Mouse (Mus musculus): ENCODE data around the gene Gfra4. TPM values are rescaled to one million over a fixed set of nuclear protein-coding genes. Genes with fewer than 3 reads are reported as not detected.
A peak's percentile ranks its signal among the peaks of the same experiment; 100 is the strongest.

The Gfra4 gene
- total RNA-seq (2021), result 10 to 100 TPM; 53.5 to 65.7 TPM

- DNase-seq (ENCODE audit: low spot score in 2 of 2), result no peak
- intact Hi-C loops (cut with DNase I), result no loop called here
Measured at GRCm38 (mm10) chr2:131042988-131043387, at the start of gene Gfra4. Gene Gfra4 (minus strand): TSS chr2:131043088.

- DNase-seq (ENCODE audit: low spot score in 2 of 2), result no peak
- intact Hi-C loops (cut with DNase I), result loop anchor here (10.0 kb wide), 1 partner anchor 434 kb away; no protein-coding TSS in a partner anchor
Measured at GRCm38 (mm10) chr2:131090852-131091251, 48.0 kb upstream of the Gfra4 start.

DNA sequence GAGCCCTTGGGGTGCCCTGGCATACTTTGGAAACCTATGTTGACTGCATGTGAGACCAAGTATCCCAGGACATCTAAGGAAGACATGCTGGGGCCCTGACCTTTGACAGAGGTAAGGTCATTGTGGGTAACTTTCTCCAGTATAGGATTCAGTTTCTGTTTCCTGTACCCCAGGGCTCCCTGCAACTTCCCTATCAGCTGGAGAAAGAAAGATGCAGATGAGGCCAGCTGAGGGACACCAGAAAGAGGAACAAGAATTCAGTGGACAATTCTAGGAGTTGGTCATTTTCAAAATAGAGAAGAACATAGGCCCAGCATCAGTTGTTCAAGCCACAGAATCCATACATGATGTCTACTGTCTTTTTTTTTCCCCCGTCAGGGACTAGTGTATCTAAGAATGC lies 46.7 kb upstream of the Gfra4 start:
- intact Hi-C loops (cut with DNase I), result loop anchor here (10.0 kb wide), 1 partner anchor 435 kb away; no protein-coding TSS in a partner anchor
- no peak for DNase-seq (ENCODE audit: low spot score in 2 of 2)

DNA sequence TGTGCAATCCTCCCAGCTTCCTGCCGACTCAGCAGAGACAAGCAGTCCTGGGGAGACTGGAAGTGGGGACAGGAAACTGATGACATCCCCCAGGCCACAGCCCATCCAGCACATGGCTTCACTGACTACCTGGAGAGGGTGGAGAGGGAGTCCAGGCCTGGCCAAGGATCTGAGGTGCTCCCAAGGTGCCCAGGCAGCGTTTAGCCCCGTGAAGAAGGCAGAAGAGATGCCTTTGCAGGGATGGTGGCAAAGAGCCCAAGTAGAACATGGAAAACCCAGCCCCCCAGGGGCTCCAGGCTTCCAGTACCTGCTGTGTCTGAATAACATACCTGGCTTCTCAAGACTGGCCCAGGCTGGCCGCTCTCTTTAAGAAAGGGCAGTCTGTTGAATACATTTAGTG lies 45.7 kb upstream of the Gfra4 start:
- intact Hi-C loops (cut with DNase I), result no loop called here
- DNase-seq (ENCODE audit: low spot score in 2 of 2), result no peak

DNA sequence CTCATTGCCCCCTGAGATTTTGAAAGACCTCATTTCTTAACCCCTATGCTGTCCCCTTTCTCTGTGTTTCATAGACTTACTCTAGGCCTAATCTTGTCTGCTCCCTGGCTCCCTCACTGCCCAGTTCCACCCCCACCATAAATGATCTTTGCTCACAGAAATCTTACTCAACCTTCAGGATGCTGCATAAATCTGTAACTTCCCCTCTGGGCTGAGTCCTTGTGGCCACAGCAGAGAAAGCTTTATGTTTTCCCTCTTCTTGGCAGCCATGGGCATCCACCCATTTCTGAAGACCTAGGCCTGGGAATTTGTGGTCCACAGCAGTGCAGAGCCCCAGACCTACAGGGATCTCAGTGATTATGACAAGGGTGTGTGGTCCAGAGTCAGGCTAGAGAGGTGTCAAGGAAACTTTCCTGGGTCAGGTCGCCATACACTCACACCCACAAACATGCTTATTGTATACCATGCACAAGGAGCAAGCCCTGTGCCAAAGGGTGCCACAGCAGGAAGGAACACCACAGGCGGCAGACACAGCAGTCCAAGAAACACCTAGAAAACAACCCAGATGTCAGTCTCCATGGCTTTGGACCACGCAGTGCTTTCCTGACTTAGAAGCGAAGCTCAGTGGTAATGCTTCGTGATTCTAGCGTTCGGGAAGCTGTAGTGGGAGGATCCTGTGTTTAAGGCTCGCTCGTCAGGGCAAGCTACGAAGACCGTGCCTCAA lies 43.9 kb upstream of the Gfra4 start, which contains the start of gene Siglec1:
Siglec1 (minus strand) TSS at position 99 of the 724 bp plus-strand sequence.
- no peak for DNase-seq (ENCODE audit: low spot score in 2 of 2)
- intact Hi-C loops (cut with DNase I), result no loop called here

DNA sequence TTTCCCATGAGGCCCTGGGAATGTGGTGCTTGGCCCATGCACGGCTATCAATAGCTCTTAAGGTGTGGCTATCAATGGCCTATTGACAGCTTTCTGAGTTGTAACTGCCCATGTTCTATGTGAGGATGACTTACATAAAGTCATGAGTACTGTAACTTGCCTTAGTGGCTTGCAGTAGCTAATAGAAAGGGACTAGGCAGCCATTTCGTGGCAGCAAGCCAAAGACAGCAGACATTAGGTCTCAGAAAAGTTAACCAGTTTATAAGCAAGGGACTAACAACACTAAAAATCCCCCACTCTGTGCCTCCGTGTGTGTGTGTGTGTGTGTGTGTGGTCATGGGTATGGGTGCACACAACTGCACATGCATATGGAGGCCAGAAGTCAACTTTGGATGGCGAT lies 41.3 kb upstream of the Gfra4 start:
- DNase-seq (ENCODE audit: low spot score in 2 of 2), result no peak
- intact Hi-C loops (cut with DNase I), result no loop called here

DNA sequence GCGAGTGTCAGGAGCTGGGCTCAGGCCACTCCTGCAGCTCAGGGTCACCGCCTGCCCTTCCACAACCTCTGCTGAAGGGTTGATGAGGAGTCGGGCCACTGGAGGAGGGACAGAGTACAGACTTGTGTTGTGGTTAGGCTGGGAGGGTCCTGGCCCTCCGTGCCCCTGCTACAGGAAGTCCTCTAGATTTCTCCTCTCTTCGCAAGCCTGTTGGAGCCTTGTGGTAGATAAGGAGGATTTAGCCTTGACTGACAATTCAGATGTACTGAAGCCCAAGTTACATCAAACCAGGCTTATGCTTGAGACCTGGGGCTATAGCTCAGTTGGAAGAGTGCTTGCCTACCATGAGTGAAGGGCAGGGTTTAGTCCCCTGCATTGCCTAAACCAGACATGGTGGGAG lies 37.6 kb upstream of the Gfra4 start:
- DNase-seq (ENCODE audit: low spot score in 2 of 2), result no peak
- intact Hi-C loops (cut with DNase I), result no loop called here

DNA sequence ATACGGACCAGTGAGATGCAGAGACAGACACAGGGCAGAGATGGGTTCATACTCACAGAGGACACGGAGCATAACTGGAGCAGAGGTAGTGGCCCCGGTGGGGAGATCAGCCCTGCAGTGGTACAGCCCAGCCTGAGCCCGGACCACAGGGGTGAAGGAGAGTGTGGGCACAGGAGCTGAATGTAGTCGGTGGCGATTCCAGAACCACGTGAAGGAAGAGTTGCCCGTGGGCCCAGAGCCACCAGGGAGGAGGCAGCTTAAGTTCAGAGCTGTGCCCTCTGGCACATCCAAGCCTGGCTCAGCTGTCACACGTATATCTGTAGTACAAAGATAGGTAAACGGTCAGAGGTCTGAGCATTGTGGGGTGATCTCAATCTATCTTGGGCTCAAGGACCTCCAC lies 29.6 kb upstream of the Gfra4 start:
- intact Hi-C loops (cut with DNase I), result no loop called here
- DNase-seq (ENCODE audit: low spot score in 2 of 2), result no peak

- intact Hi-C loops (cut with DNase I), result no loop called here
- no peak for DNase-seq (ENCODE audit: low spot score in 2 of 2)
Measured at GRCm38 (mm10) chr2:131067481-131067880, 24.6 kb upstream of the Gfra4 start.

DNA sequence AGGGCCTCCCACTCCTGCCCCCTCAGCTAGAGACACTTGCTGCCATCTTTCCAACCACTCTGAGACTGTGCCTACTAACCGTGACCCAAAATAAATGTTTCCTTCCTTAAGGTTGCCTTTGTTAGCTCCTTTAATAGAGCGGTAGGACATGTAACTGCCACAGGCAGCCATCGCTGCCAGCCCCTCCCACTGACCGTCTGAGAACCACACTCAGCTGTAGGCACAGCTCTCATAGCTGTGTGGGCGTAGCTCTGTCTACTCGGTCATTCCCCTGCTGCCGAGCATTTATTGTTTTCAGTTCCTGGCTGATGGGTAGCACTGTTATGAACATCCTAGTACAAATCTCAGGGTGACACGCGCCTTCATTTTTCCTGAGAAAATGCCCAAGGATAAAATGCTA lies 23.5 kb upstream of the Gfra4 start:
- DNase-seq (ENCODE audit: low spot score in 2 of 2), result peak in 1 of 2 experiments; percentile 39
- intact Hi-C loops (cut with DNase I), result no loop called here

- intact Hi-C loops (cut with DNase I), result no loop called here
- DNase-seq (ENCODE audit: low spot score in 2 of 2), result no peak
Measured at GRCm38 (mm10) chr2:131063404-131063864, 20.5 kb upstream of the Gfra4 start, which contains the start of gene Adam33. Gene Adam33 (minus strand): TSS chr2:131063814.

- intact Hi-C loops (cut with DNase I), result no loop called here
- DNase-seq (ENCODE audit: low spot score in 2 of 2), result no peak
Measured at GRCm38 (mm10) chr2:131061607-131062006, 18.7 kb upstream of the Gfra4 start.

DNA sequence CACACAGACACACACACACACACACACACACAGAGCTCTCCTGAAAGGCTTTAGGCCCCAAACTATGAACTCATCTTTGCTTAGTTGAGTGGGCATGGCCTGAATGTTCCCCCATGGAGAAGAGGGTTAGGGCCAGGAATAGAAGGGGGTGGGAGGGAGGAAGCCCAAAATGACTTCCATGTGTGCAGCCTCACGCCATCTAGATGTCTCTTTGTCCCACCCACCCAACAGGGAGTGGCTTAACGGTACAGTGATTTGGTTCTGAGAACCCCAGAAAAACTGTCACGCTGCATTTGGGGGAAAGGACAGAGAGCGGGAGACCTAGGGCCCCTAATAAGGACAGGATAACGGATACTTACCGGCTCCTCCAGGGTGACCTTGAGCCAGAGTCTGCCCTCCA lies 17.9 kb upstream of the Gfra4 start:
- no peak for DNase-seq (ENCODE audit: low spot score in 2 of 2)
- intact Hi-C loops (cut with DNase I), result no loop called here

DNA sequence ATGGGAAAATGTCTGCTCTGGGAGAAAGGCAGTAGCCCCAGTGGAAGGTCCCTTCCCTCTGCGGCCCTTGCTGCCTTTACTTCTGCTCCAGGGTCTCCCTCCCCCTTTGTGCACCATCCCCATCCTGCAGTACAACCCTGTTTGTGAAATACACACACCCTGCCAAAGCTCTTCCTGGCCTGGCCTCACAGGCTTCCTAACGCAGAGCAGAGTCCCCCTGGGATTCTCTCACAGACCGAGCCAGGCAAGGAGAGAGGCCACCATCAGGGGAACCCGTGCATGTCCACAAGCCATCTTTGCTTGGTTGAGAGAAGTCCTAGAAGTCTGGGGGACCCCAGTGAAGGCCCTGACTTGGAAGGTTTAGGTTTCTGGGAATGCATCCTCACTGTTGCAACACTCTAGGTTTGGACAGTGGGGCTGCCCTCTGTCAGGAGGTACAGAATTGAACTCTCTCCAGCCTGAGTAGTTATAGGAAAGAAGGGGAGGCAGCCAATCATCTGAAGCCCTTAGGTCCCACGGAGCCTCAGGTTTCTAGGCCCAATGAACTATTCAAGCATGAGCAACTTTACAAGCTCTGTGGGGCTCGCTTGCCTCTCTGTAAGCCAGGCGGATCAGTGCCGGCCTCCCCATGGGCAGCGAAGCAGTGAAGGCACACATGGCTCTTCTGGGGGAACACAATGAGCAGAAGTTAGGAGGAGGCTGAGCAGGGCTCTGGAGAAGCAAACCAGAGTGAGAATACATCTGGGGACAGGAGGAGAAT lies 17.1 kb upstream of the Gfra4 start:
- DNase-seq (ENCODE audit: low spot score in 2 of 2), result no peak
- intact Hi-C loops (cut with DNase I), result no loop called here

DNA sequence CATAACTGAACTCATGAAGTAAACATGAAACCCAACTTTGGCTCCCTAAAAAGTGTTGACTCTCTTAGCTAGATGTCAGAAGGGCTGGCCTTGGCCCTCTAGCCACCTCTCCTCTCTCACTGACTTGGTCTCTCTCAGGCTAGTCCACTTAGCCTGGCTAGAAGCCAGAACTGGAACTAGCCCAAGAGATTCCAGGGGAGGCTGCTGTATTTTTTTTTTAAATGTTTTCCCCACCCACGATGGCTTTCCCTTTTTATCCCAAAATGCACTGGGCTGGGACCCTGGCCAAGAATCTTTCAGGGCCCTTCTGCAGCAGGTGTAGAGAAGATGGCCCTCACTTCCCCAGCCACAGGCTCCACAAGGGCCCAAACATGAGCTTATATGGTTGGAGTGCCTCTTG lies 16.5 kb upstream of the Gfra4 start:
- intact Hi-C loops (cut with DNase I), result no loop called here
- DNase-seq (ENCODE audit: low spot score in 2 of 2), result no peak

DNA sequence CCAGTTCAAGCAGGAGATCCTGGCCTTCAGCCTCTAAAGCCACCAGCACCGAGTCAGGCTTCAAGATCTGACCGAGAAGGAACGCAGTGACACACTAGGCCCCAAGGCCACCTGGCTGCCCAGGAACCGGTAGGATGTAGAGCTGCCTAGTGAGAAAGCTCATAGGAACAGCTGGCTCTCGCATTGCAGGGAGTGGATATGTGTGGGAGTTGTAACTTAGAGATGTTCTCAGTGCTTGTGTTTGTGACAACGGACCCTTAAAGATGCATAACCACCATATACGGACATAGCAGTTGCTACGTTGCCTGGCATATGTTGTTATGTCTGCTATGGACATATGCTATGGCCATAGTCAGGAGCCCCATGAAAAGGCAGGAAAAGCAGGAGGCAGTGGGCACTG lies 15.8 kb upstream of the Gfra4 start:
- intact Hi-C loops (cut with DNase I), result no loop called here
- DNase-seq (ENCODE audit: low spot score in 2 of 2), result no peak

DNA sequence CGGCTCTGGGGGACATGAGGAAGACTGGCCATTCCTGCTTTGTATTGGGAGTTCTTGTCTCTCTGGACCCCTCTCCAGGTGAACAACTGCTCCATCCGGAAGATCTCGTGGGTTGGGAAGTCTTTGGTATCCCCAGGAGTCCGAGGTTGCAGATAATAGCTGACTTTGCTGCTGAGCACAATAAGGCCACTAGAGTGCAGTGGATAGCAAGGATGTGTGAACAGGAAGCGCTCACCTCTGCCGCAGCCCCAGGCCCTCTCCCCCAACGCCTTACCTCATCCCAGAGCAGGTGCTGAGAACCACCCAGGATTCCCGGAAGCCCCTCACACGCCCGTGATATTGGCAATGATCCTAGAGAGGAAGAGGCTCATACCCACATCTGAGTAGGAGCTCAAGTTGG lies 13.3 kb upstream of the Gfra4 start:
- no peak for DNase-seq (ENCODE audit: low spot score in 2 of 2)
- intact Hi-C loops (cut with DNase I), result no loop called here

DNA sequence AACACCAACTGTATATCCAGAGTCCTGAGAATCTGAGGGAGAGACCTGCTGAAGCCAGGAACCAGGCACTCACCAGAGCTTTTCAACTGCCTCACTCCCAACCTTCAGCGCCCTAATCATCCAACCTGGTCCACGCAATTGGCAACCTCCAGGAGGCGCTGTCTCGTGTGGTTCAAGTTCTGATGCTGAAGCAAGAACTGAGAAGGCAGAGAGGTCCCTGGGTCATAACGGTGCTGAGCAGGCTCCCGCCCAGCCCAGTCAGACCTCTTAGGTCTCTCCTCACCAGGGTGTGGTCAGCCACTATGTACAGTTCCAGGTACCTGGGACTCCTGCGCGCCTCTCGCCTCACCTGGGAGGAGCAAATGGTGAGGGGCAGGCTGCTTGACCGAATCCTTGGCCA lies 12.7 kb upstream of the Gfra4 start:
- DNase-seq (ENCODE audit: low spot score in 2 of 2), result peak in 1 of 2 experiments; percentile 8
- intact Hi-C loops (cut with DNase I), result no loop called here

DNA sequence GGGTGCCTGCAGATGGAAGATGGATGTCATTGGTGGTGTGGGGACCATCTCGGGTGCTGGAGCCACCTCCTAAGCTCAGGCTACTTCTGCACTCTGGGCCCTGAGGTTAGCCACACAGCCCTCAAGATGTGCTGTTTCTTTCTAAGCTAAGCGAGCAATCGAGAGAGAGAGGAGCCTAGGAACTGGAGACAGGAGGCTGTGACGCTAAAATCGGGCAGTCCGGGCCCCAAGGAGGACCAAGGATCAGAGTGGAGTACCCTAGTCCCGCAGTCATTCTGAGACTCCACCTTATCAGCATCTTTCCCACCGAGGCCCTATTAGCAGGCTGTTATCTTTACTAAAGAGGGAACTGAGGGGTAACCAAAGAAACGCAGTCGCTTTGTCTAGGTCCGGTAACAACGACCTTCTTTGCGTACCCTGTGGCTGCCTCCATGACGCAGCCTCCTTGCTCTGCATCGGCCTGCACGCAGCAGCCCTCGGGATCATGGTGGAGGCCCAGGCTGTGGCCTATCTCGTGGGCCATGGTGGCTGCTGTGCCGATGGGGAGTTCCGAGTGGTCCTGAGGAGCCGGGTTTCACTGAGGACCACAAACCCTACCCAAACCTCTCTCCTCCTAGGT lies 11.9 kb upstream of the Gfra4 start:
- peak in 1 of 2 experiments; percentile 2 for DNase-seq (ENCODE audit: low spot score in 2 of 2)
- intact Hi-C loops (cut with DNase I), result no loop called here

- no peak for DNase-seq (ENCODE audit: low spot score in 2 of 2)
- intact Hi-C loops (cut with DNase I), result no loop called here
Measured at GRCm38 (mm10) chr2:131053851-131054645, 11.2 kb upstream of the Gfra4 start.

Data from left cerebral cortex, postnatal 36 days (tissue).